Mouse (Mus musculus) G1E (cell line): Measurements from ENCODE around the gene Msmo1.

Source experiments
- CTCF ChIP-seq: IDR thresholded peaks from 2 replicates; pipeline ENCODE4 v1.5.1; 2012; ENCODE audit warnings: low read depth, low read length, inconsistent platforms, mixed read lengths
- GATA1 ChIP-seq: IDR thresholded peaks from 2 replicates; pipeline ENCODE4 v1.6.1; 2012; ENCODE audit warnings: borderline replicate concordance, low read length, inconsistent platforms, mixed read lengths
- GATA2 ChIP-seq: IDR thresholded peaks from 2 replicates; pipeline ENCODE4 v1.6.1; 2012; ENCODE audit warnings: low read depth, low read length, inconsistent platforms, borderline replicate concordance
- POLR2AphosphoS5 ChIP-seq: IDR thresholded peaks from 2 replicates; pipeline ENCODE4 v1.6.1; 2012; ENCODE audit warnings: low read depth, low read length, inconsistent platforms; ENCODE audit not compliant: insufficient replicate concordance
- TAL1 ChIP-seq: conservative IDR thresholded peaks from 2 replicates; pipeline ENCODE4 v1.6.1; 2012; ENCODE audit warnings: low read depth, low read length, inconsistent platforms, mixed read lengths

DNA sequence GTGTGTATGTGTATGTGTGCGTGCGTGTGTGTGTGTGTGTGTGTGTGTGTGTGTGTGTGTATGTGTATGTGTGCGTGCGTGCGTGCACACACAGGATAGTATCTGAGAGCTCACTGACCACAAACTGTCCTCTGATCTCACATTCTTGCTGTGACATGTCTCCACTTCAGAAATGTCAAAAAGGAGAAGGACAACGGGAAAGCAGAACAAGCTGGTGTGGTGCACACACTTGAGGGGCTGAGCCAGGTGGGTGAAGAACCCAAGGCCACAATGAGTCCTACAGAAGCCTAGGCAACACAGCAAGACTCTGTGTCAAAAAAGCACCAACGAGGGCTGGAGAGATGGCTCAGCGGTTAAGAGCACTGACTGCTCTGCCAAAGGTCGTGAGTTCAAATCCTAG is 35.1 kb upstream of the Msmo1 start:
- TF ChIP-seq CTCF (no peak), TAL1 (no peak), POLR2AphosphoS5 (no peak), GATA1 (no peak), GATA2 (no peak)
